Mouse (Mus musculus) intestine, embryonic 16.5 days (tissue): ENCODE measurements around the gene Cxcl16. TPM values are rescaled to one million over a fixed set of nuclear protein-coding genes. Genes with fewer than 3 reads are reported as not detected.
"Not testable (repeated sequence)": the region's sequence is repeated elsewhere in the genome, so short reads cannot be mapped to it uniquely, and the experiment has no call there.

ENCODE experiments used
- ATAC-seq: fragments of 200-750 bp; cut with Nextera tagmentation; 2 replicates; pipeline ENCODE4 v1.8.0; 2017; ENCODE audit warnings: moderate TSS enrichment, moderate library complexity
- H3K27ac ChIP-seq: fragments of 300-500 bp; sonication (generic); 2 replicates; pipeline ENCODE4 v1.5.1; 2014; ENCODE audit warnings: mild to moderate bottlenecking, low read length
- H3K27me3 ChIP-seq: fragments of 300-500 bp; sonication (generic); replicated peaks from 2 replicates; pipeline ENCODE4 v1.6.1; 2014; ENCODE audit warnings: low read length, control low read depth, mixed read lengths; ENCODE audit not compliant: control insufficient read depth, insufficient read depth
- H3K36me3 ChIP-seq: fragments of 300-500 bp; sonication (generic); 2 replicates; pipeline ENCODE4 v1.6.1; 2014; ENCODE audit warnings: low read length, control low read depth; ENCODE audit not compliant: control insufficient read depth, insufficient read depth
- H3K4me1 ChIP-seq: fragments of 300-500 bp; sonication (generic); 2 replicates; pipeline ENCODE4 v1.6.1; 2014; ENCODE audit warnings: low read length, control low read depth, mixed read lengths; ENCODE audit not compliant: control insufficient read depth, insufficient read depth
- H3K4me2 ChIP-seq: fragments of 300-500 bp; sonication (generic); 2 replicates; pipeline ENCODE4 v1.6.1; 2014; ENCODE audit warnings: low read depth, low read length, control low read depth
- H3K4me3 ChIP-seq: fragments of 300-500 bp; sonication (generic); 2 replicates; pipeline ENCODE4 v1.5.1; 2014; ENCODE audit warnings: mild to moderate bottlenecking, low read length
- H3K9ac ChIP-seq: fragments of 300-500 bp; sonication (generic); 2 replicates; pipeline ENCODE4 v1.6.1; 2014; ENCODE audit warnings: low read depth, low read length
- H3K9me3 ChIP-seq: fragments of 300-500 bp; sonication (generic); 2 replicates; pipeline ENCODE4 v1.6.1; 2016; ENCODE audit warnings: low read length, control low read depth; ENCODE audit not compliant: control insufficient read depth
- WGBS: fragments of 180-500 bp; shearing (Covaris S2); extraction: QIAGEN DNeasy Blood & Tissue Kit; methylation state at CpG from one replicate; pipeline ENCODE4 v1.1.7; 2014; 5-methylcytosine and 5-hydroxymethylcytosine counted together
- polyA plus RNA-seq: library from polyadenylated mRNA; unstranded; fragments of >200 nt; fragmentation: Nextera tagmentation; extraction: Ambion mirVana; gene quantifications from 2 replicates; pipeline ENCODE4 v1.2.1, GENCODE M21; 2015

The Cxcl16 gene
- polyA plus RNA-seq, 1 experiment from 2014 or later: 10.9 TPM

GRCm38 (mm10) chr11:70431574-70431973 is 28.2 kb downstream of the Cxcl16 start:
- Histone ChIP-seq H3K36me3 (no peaks in the 10 kb centered on the region), H3K27ac (peak overlapping the region; percentile 54), H3K9ac (no peak overlapping the region), H3K4me1 (peaks cover 16% of the 10 kb centered on the region), H3K27me3 (no peaks in the 10 kb centered on the region), H3K9me3 (no peaks in the 10 kb centered on the region), H3K4me2 (peak overlapping the region; percentile 93; the same call in 1 of the 2 replicates), H3K4me3 (no peak overlapping the region)
- ATAC-seq: no peak
- 30% methylated on average over 5 of the region's 5 CpGs for WGBS

GRCm38 (mm10) chr11:70426598-70426997 is 33.2 kb downstream of the Cxcl16 start:
- ATAC-seq, H3K4me3 ChIP-seq, H3K36me3 ChIP-seq, H3K27me3 ChIP-seq, H3K4me2 ChIP-seq, H3K9me3 ChIP-seq, H3K9ac ChIP-seq, H3K27ac ChIP-seq, H3K4me1 ChIP-seq: not testable (repeated sequence)
- WGBS: 77% methylated on average over 6 of the region's 6 CpGs

DNA sequence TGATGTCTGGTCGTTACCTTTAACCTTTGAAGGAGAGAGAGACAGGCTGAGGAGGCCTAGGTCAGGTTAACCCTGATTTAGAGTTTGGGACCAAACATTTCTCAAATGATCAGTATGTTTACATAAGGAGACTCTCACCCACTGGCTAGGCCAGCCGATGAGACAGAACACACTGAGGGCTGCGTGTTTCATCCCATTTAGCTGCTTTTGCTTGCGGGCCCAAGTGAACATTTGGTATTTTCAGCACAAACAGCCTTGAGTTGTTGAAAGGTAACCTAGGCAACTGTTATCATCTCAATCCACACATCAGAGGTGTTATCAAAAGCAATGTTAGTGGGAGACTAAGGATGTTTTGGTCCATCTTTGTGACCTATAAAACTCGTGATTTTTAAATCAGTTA is 40.3 kb downstream of the Cxcl16 start:
- Histone ChIP-seq H3K27me3 (no peaks in the 10 kb centered on the region), H3K4me1 (no peaks in the 10 kb centered on the region), H3K4me2 (no peak overlapping the region), H3K9ac (no peak overlapping the region), H3K4me3 (no peak overlapping the region), H3K36me3 (no peaks in the 10 kb centered on the region), H3K9me3 (no peaks in the 10 kb centered on the region), H3K27ac (no peak overlapping the region)
- WGBS: 32% methylated on average over 5 of the region's 5 CpGs
- ATAC-seq: no peak

- Histone ChIP-seq H3K9me3 (no peaks in the 10 kb centered on the region), H3K36me3 (no peaks in the 10 kb centered on the region), H3K27me3 (no peaks in the 10 kb centered on the region), H3K4me3 (no peak overlapping the region), H3K9ac (no peak overlapping the region), H3K27ac (no peak overlapping the region), H3K4me2 (no peak overlapping the region), H3K4me1 (no peaks in the 10 kb centered on the region)
- ATAC-seq: no peak
- 62% methylated on average over 4 of the region's 4 CpGs for WGBS
Observed at GRCm38 (mm10) chr11:70418199-70418598, 41.6 kb downstream of the Cxcl16 start.

DNA sequence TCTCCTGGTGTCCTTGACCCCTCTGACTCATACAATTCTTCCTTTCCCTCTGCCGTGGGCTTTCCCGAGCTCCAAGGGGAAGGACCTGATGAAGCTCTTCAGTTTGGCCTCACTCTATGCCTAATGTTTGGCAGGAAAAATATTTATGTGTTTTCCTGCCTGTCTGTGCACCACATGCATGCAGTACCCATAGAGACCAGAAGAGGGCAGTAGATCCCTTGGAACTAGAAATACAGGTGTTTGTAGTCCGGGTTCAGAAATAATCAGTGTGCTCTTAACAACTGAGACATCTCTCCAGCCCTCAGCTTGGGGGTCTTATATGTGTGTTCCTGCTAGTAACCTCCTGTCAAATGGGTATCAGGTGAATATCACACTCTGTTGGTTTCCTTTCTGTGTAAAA is 45.8 kb downstream of the Cxcl16 start:
- ATAC-seq: no peak
- WGBS: 6% methylated on average over 3 of the region's 3 CpGs
- H3K9me3 ChIP-seq: no peaks in the 10 kb centered on the region
- peaks cover 9% of the 10 kb centered on the region for H3K4me1 ChIP-seq
- no peak overlapping the region for H3K9ac ChIP-seq
- no peaks in the 10 kb centered on the region for H3K27me3 ChIP-seq
- H3K4me3 ChIP-seq: no peak overlapping the region
- H3K4me2 ChIP-seq: no peak overlapping the region
- H3K27ac ChIP-seq: no peak overlapping the region
- H3K36me3 ChIP-seq: no peaks in the 10 kb centered on the region

DNA sequence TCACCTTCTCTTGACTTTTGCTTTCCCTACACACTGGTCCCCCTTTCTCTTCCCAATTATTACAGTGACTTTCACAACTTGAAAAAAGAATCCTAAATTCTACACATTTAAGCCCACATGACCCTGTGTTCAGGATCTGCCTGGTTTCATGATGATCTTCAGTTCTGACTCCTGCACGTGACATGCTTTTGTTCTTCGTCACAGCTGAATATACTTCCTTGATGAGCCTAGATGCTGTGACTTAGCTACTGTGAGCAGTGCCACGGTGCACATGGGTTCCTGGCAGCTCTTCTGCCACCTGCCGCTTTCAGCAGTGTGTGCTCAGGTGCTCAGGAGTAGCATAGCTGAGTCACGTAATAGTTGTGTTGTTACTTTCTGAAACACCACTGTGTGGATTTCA is 47.2 kb downstream of the Cxcl16 start:
- Histone ChIP-seq H3K4me1 (peaks cover 21% of the 10 kb centered on the region), H3K4me2 (no peak overlapping the region), H3K4me3 (no peak overlapping the region), H3K27ac (no peak overlapping the region), H3K9me3 (no peaks in the 10 kb centered on the region), H3K9ac (no peak overlapping the region), H3K36me3 (no peaks in the 10 kb centered on the region), H3K27me3 (no peaks in the 10 kb centered on the region)
- 72% methylated on average over 5 of the region's 5 CpGs for WGBS
- ATAC-seq: no peak

GRCm38 (mm10) chr11:70410297-70410643 is 49.5 kb downstream of the Cxcl16 start:
- Histone ChIP-seq H3K4me3 (peak overlapping the region; percentile 98), H3K27me3 (no peaks in the 10 kb centered on the region), H3K9me3 (no peaks in the 10 kb centered on the region), H3K36me3 (no peaks in the 10 kb centered on the region), H3K27ac (peak overlapping the region; percentile 83; the same call in 1 of the 2 replicates), H3K9ac (peak overlapping the region; percentile 99), H3K4me2 (peak overlapping the region; percentile 91), H3K4me1 (peaks cover 23% of the 10 kb centered on the region)
- WGBS: 57% methylated on average over 6 of the region's 6 CpGs
- ATAC-seq: 0 out of 2 replicates have a peak, but pooled peaks have one; percentile 6

- Histone ChIP-seq H3K9me3 (no peaks in the 10 kb centered on the region), H3K27me3 (no peaks in the 10 kb centered on the region), H3K9ac (peak within 1 kb of the TSS; percentile 99), H3K4me2 (peak within 1 kb of the TSS; percentile 91), H3K4me1 (peaks cover 23% of the 10 kb centered on the region), H3K4me3 (peak within 1 kb of the TSS; percentile 98), H3K36me3 (no peaks in the 10 kb centered on the region), H3K27ac (peak within 1 kb of the TSS; percentile 83)
- peak; percentile 95 for ATAC-seq
- WGBS: under 1% methylated on average over 59 of the region's 59 CpGs
Observed at GRCm38 (mm10) chr11:70409594-70410296, 50.0 kb downstream of the Cxcl16 start, which contains the start of gene Pelp1. TSS of gene Pelp1 (minus strand) at chr11:70410031.
